Mouse (Mus musculus) mesoderm, embryonic 11.5 days (tissue): ENCODE results near the gene Unkl.
"Not testable (repeated sequence)": the region's sequence is repeated elsewhere in the genome, so short reads cannot be mapped to it uniquely, and the experiment has no call there.

Source experiments
- DNase-seq: peaks from one replicate; pipeline ENCODE4 v3.0.0-alpha.2; 2012; ENCODE audit warnings: low read depth, low spot score

Gene Unkl

GRCm38 (mm10) chr17:25219492-25220295, 31.5 kb downstream of the Unkl start:
- DNase-seq: no peak

GRCm38 (mm10) chr17:25220746-25221145, 32.5 kb downstream of the Unkl start:
- DNase-seq: no peak

- peak; percentile 39 for DNase-seq
Observed at GRCm38 (mm10) chr17:25221821-25222503, 33.8 kb downstream of the Unkl start.

GRCm38 (mm10) chr17:25222504-25222940, 34.3 kb downstream of the Unkl start:
- DNase-seq: not testable (repeated sequence)

DNA sequence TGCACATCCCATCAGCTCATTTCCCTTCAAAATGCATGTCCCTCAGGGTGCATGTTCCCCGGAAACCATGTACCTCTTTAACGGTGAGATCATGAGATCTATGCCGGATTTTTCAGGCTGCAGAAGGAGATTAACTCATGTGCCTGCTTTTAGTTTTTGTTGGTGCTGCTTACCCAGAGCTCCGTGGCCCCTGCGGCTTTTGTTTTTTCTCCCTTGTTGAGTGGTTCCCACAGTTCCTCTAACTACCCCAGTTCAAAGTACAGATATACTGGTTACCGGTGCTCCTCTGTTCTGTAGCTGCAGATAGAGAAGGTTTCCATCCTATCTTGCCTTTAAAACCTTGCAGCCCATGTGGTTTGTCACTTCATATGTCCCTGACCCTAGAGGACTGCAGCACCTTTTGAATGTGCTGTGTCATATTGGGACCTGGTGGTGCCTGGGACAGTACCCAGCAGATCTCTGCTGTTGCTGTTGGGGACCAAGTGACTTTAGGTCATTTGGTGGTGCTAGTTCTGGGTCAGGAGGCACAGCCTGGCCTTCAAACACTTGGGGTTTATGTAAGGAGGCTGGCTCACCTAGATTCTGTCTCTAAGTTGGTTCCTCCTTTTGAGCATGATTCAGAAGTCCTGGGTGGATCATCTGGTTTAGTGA, 34.9 kb downstream of the Unkl start:
- no peak for DNase-seq

GRCm38 (mm10) chr17:25224586-25225222, 36.5 kb downstream of the Unkl start:
- DNase-seq: no peak

- no peak for DNase-seq
Observed at GRCm38 (mm10) chr17:25225659-25226058, 37.5 kb downstream of the Unkl start.

GRCm38 (mm10) chr17:25227991-25228390, 39.8 kb downstream of the Unkl start:
- DNase-seq: no peak

DNA sequence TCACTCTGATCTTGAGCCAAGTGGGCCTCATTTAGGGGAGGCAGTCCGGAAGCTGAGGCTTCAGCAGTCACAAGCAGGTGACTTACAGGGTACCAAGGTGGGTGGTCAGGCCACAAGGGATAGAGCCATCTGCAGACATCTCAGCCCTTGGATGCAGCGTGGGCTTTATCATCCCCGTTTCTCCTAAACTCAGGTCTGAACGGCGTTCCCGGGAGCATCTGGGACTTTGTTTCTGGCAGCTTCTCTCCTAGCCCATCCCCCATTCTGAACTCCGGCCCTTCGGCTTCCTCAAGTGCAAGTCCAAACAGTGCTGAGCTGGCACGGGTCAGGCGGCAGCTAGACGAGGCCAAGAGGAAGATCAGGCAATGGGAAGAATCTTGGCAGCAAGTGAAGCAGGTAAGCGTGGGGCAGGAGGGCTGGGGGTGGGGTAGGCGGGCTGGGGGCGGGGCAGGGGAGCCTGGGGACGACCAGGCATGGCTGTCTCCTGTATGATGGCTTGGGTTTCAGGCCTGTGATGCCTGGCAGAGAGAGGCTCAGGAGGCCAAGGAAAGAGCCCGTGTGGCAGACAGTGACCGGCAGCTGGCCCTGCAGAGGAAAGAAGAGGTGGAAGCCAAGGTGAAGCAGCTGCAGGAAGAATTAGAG, 41.9 kb downstream of the Unkl start:
- DNase-seq: not testable (repeated sequence)

DNA sequence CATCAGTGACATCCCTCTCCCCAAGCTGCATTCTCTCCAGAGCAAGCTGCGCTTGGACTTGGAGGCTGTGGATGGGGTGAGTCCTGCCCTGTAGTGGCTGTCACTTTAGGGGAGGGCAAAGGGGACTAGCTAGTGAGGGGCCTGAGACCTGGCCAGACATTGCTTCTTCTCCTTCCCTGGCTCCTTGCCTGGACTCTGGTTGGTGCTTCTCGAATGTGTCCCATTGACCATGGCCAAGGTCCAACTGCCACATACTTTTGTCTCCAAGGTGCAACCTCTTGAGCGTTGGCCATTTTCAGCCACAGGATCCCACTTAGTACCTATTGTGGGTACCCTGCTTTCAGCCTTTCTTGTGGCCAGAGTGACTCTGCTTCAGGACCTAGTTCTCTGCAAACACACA, 42.5 kb downstream of the Unkl start:
- no peak for DNase-seq

GRCm38 (mm10) chr17:25231621-25232020, 43.4 kb downstream of the Unkl start:
- not testable (repeated sequence) for DNase-seq

DNA sequence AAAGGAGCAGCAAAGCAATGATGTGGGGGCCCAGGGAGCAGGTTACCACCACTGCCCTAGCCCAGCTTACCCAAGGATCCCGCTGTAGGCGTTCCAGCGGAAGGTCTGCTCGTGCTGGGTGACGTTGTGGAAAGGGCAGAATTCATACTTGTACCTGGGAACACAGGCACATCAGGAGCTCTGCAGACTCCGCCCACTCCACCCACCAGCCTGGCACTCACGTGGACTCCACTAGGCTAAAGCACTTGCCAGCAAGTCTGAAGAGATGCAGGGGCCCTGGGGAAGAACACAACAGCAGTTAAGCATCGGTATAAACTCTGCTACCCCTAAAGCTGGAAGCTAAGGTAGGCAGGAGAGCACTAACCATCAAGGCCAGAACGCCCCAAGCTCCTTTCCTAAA, 47.4 kb downstream of the Unkl start:
- no peak for DNase-seq

DNA sequence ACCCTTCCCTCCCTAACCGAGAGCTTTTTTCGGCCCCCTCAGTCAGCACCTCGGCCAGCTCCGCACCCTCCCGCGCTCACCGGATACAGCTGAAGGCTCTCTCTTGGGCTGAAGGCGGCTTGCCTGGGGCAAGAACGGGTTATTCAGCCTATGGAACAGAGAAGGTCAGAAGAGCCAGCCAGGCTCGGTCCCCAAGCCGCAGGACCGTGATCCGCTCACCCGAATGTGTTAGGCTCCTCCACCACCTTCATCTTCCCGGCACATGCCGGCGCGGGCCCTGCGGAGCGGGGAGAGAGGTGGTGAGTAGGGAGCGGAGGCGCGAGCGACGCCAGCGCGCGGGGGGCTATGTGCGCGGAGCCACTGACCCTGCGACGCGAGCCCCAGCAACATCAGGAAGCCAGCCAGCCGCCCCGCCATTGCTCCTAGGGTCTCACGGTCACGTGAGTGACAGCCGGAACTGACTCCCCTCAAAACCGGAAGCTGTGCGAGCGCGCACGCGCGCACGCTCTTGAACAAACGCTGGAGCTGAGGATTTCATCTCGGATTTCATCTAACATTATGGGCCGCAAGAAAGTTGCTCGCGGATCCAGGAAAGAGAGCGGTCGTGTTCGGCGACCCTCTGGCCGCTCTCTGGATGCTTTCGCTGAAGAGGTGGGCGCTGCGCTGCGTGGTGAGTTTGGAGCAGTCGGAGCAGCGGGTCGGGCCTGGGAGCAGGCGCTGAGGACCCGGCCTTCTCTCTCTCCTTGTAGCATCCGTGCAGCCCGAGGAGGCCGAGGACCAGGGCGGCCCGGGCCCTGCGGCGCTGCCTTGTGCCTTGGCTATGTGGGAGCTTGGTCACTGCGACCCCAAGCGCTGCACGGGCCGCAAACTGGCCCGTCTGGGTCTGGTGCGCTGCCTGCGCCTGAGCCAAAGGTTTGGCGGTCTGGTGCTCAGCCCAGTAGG, 51.8 kb downstream of the Unkl start, which contains the start of the genes Gnptg and Tsr3:
Gene Gnptg, minus strand, starts transcription at position 430 of the 942 bp plus-strand sequence.
Gene Tsr3, plus strand, starts transcription at position 476 of the 942 bp plus-strand sequence.
- peak; percentile 97 for DNase-seq

- DNase-seq: no peak
Observed at GRCm38 (mm10) chr17:25243131-25243780, 55.1 kb downstream of the Unkl start.

GRCm38 (mm10) chr17:25244239-25244638, 56.0 kb downstream of the Unkl start:
- DNase-seq: no peak

- no peak for DNase-seq
Observed at GRCm38 (mm10) chr17:25248033-25248750, 60.0 kb downstream of the Unkl start.

DNA sequence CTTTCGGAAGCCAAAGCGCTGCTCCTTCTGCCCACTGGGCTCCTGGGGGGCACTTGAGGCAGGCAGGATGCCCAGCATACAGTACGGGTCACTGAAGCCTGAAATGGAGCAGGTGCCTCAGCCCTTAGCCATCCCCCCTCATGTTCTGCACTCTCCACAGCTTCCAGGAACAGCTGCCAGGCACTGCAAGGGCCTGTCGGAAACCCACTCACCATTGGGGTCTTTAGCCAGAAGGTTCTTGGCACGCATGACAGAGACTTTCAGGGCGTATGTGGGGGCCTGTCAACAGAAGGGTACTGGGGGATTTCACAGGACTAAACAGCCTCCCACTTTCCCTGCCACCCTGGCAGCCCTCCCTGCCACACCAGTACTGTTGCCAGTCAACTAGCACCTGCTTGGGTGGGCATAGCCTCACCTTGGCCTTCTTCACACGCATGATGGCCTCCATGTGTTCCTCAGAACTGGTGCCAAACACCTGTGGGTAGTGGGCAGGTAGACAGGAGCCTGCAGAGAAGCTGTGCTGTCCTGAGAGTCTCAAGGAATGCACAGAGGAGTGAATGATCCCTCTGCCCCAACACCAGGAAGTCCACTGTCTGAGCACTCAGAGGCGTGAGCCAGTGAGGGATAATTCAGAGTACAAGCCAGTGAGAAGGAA, 62.1 kb downstream of the Unkl start:
- no peak for DNase-seq

GRCm38 (mm10) chr17:25252643-25253042, 64.4 kb downstream of the Unkl start:
- DNase-seq: no peak
